Mouse (Mus musculus): ENCODE measurements around the gene Traf3ip1. TPM values are rescaled to one million over a fixed set of nuclear protein-coding genes. Genes with fewer than 3 reads are reported as not detected.
"Not testable (repeated sequence)": the region's sequence is repeated elsewhere in the genome, so short reads cannot be mapped to it uniquely, and the experiment has no call there.

Traf3ip1 gene
- polyA plus RNA-seq, 1 experiment from 2014 or later: 8.0 TPM

DNA sequence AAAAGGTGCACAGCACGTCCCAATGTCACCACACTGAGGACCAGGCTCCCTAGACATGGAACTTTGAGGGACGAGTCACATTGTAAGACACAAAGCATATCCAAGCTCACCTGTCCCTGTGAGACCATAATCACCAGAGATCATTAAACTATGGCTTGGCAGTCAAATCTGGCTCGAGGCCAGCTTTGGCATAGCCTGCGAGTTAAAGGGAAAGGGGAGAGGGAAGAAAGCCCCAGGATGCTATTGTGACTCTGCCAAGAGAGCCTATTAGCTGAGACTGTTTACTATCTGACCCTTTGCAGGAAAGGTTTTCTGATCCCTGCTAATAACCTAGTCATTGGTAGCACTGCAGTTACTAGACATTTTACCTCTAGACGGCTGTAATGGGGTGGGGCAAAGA lies 30.0 kb upstream of the Traf3ip1 start:
- no peaks in the 10 kb centered on the region for H3K36me3 ChIP-seq (ENCODE audit: insufficient read depth)
- H3K9me3 ChIP-seq (ENCODE audit: low read depth, low read length): no peaks in the 10 kb centered on the region
- no peak for ATAC-seq (ENCODE audit: insufficient read depth)
- DNase-seq: no peak
- H3K4me1 ChIP-seq (ENCODE audit: insufficient read depth): peaks cover 9% of the 10 kb centered on the region; the same call in 1 of the 2 replicates
- no peak overlapping the region; the same call in 1 of the 2 replicates for H3K27ac ChIP-seq (ENCODE audit: low read depth)
- 52% methylated on average over 5 of the region's 5 CpGs for WGBS
- no peak overlapping the region for H3K9ac ChIP-seq
- TF ChIP-seq CTCF (IDR thresholded peaks at IDR 0.05; ENCODE audit: low read depth): no peak
- no peaks in the 10 kb centered on the region for H3K27me3 ChIP-seq (ENCODE audit: insufficient read depth, low read length)
- H3K4me3 ChIP-seq (ENCODE audit: low read depth, low read length): no peak overlapping the region
- H3K4me2 ChIP-seq: no peak overlapping the region

DNA sequence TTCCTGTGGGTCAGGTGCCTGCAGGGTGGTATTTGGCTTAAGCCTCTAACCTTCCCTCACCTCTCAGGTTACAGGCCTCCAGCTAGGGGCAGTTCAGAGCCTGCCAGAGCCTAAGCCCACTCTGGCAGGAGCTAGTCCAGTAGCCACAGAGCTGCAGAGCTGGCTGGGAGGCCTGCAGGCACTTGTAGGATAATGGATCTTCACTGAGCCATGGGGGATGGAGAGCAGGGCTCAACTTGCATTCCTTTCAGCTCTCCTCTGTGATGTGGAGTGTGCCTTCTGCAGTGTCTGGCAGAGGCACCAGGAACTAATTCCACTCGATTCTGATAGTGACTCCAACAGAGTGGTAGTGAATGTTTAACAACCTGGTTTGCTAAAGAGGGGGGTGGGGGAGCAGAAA lies 29.2 kb upstream of the Traf3ip1 start:
- no peak overlapping the region for H3K4me2 ChIP-seq
- no peaks in the 10 kb centered on the region for H3K36me3 ChIP-seq (ENCODE audit: insufficient read depth)
- no peak overlapping the region for H3K4me3 ChIP-seq (ENCODE audit: low read depth, low read length)
- H3K9me3 ChIP-seq (ENCODE audit: low read depth, low read length): no peaks in the 10 kb centered on the region
- DNase-seq (peak; percentile 38), ATAC-seq (ENCODE audit: insufficient read depth) (peak; percentile 79)
- WGBS: 27% methylated on average over 1 of the region's 1 CpGs
- H3K9ac ChIP-seq: no peak overlapping the region
- H3K27me3 ChIP-seq (ENCODE audit: insufficient read depth, low read length): no peaks in the 10 kb centered on the region
- TF ChIP-seq CTCF (IDR thresholded peaks at IDR 0.05; ENCODE audit: low read depth): no peak
- peak overlapping the region; percentile 74 for H3K27ac ChIP-seq (ENCODE audit: low read depth)
- 0 out of 2 replicates have a peak, but pooled peaks cover 3% of the 10 kb centered on the region for H3K4me1 ChIP-seq (ENCODE audit: insufficient read depth)

DNA sequence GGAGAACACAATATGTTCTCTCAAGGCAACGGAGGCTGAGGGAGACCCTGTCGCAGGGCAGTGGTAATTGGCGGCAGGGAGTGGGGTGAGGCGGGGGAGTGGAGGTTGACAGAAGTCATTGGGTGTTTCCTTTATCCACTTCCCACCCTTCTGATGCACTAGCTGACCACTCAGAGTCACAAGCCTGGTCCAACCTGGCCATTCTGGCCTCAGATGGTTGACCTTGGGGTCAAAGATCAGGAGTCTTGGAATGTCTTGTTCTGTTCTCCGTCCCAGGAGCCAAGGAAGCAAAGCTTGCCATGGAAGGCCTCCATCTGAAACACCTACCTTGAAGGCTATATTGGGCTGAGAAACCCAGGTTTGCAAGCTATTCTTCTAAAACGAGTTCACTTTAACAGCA lies 28.3 kb upstream of the Traf3ip1 start:
- WGBS: 80% methylated on average over 6 of the region's 6 CpGs
- no peaks in the 10 kb centered on the region for H3K4me1 ChIP-seq (ENCODE audit: insufficient read depth)
- no peak overlapping the region for H3K9ac ChIP-seq

DNA sequence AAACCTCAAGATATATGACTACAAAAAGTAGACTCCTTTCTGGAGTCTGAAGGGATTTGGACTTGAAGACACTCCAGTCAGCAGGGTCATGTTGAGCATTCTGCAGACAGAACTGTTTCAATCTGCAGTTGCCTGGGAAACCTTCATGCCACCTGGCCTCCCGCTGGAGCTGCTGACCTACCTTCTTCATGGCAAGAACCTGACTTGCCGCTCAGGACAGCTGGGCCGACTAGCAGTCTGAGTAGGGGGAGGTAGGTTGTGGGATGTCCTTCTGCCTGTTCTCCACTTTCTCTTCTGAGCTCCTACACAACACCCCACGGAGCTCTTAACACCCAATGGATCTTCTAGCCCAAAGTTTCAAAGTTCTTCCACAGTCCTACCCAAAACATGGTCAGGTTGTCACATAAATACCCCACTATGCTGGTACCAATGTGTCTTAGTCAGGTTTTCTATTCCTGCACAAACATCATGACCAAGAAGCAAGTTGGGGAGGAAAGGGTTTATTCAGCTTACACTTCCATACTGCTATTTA lies 24.5 kb upstream of the Traf3ip1 start:
- H3K36me3 ChIP-seq (ENCODE audit: insufficient read depth): no peaks in the 10 kb centered on the region
- no peak overlapping the region for H3K4me2 ChIP-seq
- H3K4me3 ChIP-seq (ENCODE audit: low read depth, low read length): no peak overlapping the region
- no peaks in the 10 kb centered on the region for H3K4me1 ChIP-seq (ENCODE audit: insufficient read depth)
- WGBS: 74% methylated on average over 4 of the region's 4 CpGs
- H3K9me3 ChIP-seq (ENCODE audit: low read depth, low read length): no peaks in the 10 kb centered on the region
- H3K27me3 ChIP-seq (ENCODE audit: insufficient read depth, low read length): no peaks in the 10 kb centered on the region
- ATAC-seq (ENCODE audit: insufficient read depth): no peak
- TF ChIP-seq CTCF (IDR thresholded peaks at IDR 0.05; ENCODE audit: low read depth): no peak
- no peak overlapping the region for H3K9ac ChIP-seq
- DNase-seq: no peak
- no peak overlapping the region for H3K27ac ChIP-seq (ENCODE audit: low read depth)

More for the DNA sequence above, 28.3 kb upstream of the Traf3ip1 start:
- no peak overlapping the region for H3K27ac ChIP-seq (ENCODE audit: low read depth)
- TF ChIP-seq CTCF (IDR thresholded peaks at IDR 0.05; ENCODE audit: low read depth): no peak
- no peak overlapping the region for H3K4me3 ChIP-seq (ENCODE audit: low read depth, low read length)
- ATAC-seq (ENCODE audit: insufficient read depth) (no peak), DNase-seq (no peak)
- H3K36me3 ChIP-seq (ENCODE audit: insufficient read depth): no peaks in the 10 kb centered on the region
- no peak overlapping the region for H3K4me2 ChIP-seq
- H3K27me3 ChIP-seq (ENCODE audit: insufficient read depth, low read length): no peaks in the 10 kb centered on the region
- H3K9me3 ChIP-seq (ENCODE audit: low read depth, low read length): no peaks in the 10 kb centered on the region

DNA sequence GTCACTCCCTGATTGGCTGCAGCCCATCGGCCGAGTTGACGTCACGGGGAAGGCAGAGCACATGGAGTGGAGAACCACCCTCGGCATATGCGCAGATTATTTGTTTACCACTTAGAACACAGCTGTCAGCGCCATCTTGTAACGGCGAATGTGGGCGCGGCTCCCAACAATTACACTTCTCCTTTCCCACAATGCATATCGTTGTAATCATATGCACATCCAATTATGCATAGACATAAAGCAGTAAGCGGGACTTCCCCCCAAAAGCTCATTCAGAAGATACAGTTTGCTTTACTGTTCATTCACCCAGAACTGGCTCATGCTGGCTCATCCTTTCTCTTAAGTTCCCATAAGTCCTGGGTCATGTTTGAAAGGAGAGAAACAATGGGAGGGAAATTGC lies 16.3 kb upstream of the Traf3ip1 start:
- not testable (repeated sequence) for H3K4me1 ChIP-seq (ENCODE audit: insufficient read depth); DNase-seq

DNA sequence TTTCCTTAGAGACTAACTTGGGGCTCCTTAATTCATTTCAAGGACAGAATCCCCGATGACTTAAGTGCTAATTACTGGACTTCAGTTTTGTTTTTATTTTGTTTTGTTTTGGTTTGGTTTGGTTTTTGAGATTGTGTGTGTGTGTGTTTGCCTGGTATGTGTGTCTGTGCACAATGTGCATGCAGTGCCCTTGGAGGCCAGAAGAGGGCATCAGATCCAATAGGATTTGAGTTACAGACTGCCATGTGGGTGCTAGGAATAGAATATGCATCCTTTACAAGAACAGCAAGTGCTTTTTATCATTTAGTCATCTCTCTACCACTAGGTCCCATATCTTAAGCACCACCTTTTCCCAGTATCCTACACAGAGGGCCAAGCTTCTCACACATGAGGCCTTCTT lies 15.5 kb upstream of the Traf3ip1 start:
- TF ChIP-seq CTCF (IDR thresholded peaks at IDR 0.05; ENCODE audit: low read depth): peak; percentile 21; the same call in 1 of the 2 replicates
- WGBS: 90% methylated on average over 1 of the region's 1 CpGs
- no peak overlapping the region for H3K4me3 ChIP-seq (ENCODE audit: low read depth, low read length)
- no peaks in the 10 kb centered on the region; the same call in 1 of the 2 replicates for H3K9me3 ChIP-seq (ENCODE audit: low read depth, low read length)
- no peaks in the 10 kb centered on the region for H3K36me3 ChIP-seq (ENCODE audit: insufficient read depth)
- no peaks in the 10 kb centered on the region for H3K4me1 ChIP-seq (ENCODE audit: insufficient read depth)
- no peak for ATAC-seq (ENCODE audit: insufficient read depth)
- no peak for DNase-seq
- no peak overlapping the region for H3K9ac ChIP-seq
- H3K4me2 ChIP-seq: no peak overlapping the region
- no peaks in the 10 kb centered on the region for H3K27me3 ChIP-seq (ENCODE audit: insufficient read depth, low read length)
- H3K27ac ChIP-seq (ENCODE audit: low read depth): no peak overlapping the region

More for the DNA sequence above, 16.3 kb upstream of the Traf3ip1 start:
- not testable (repeated sequence) for H3K27me3 ChIP-seq (ENCODE audit: insufficient read depth, low read length); H3K4me3 ChIP-seq (ENCODE audit: low read depth, low read length); H3K9me3 ChIP-seq (ENCODE audit: low read depth, low read length); ATAC-seq (ENCODE audit: insufficient read depth); H3K9ac ChIP-seq; H3K4me2 ChIP-seq; H3K27ac ChIP-seq (ENCODE audit: low read depth); H3K36me3 ChIP-seq (ENCODE audit: insufficient read depth)
- WGBS: 94% methylated on average over 10 of the region's 13 CpGs

DNA sequence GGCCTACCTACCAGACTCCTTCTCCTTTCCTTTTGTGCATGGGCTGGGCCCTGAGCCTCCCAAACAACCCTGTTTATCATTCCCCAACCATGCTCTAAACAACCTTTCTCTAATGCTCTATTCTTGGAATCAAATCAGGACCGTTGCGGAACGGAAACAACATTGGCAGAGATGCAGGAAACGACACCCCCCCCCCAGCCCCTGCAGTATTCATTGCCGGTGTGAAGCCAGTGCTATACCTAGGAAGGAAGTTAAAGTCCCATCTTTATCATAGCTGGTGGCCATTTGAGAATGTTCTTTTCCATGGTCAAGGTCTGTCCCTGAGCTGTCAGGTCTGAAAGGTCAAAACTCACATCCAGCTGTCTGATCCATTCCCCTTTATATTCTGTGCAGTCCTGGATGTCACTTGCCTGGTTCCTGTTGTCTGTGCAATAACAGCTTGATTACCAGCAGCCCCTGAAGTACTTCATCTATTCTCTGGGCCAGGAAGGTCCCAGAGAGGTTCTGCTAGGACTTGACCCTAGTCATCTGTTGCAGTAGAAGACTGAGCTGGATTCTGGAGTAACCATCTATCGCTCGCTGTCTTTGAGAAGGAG lies 11.7 kb upstream of the Traf3ip1 start:
- DNase-seq (no peak), ATAC-seq (ENCODE audit: insufficient read depth) (no peak)
- no peaks in the 10 kb centered on the region for H3K27me3 ChIP-seq (ENCODE audit: insufficient read depth, low read length)
- H3K4me3 ChIP-seq (ENCODE audit: low read depth, low read length): no peak overlapping the region
- no peak overlapping the region for H3K9ac ChIP-seq
- H3K4me1 ChIP-seq (ENCODE audit: insufficient read depth): no peaks in the 10 kb centered on the region
- H3K27ac ChIP-seq (ENCODE audit: low read depth): no peak overlapping the region
- no peaks in the 10 kb centered on the region for H3K36me3 ChIP-seq (ENCODE audit: insufficient read depth)
- 62% methylated on average over 7 of the region's 7 CpGs for WGBS
- H3K4me2 ChIP-seq: no peak overlapping the region
- TF ChIP-seq CTCF (IDR thresholded peaks at IDR 0.05; ENCODE audit: low read depth): no peak
- H3K9me3 ChIP-seq (ENCODE audit: low read depth, low read length): no peaks in the 10 kb centered on the region; the same call in 1 of the 2 replicates

All from lung, embryonic 14.5 days (tissue).